Comparison of ENCODE assay signal across 1 mouse cellular context in genomic region chr2:34741390-34742159, GRCm38 (mm10).
TF ChIP-seq lines count a peak whose summit lies in the region.

No protein-coding gene starts in this region.

TF ChIP-seq in MEL, 35 proteins besides CTCF, POLR2A, EP300 and RAD21 (continued from another document):
- TF ChIP-seq UBTF (IDR thresholded peaks at IDR 0.05; ENCODE audit: borderline replicate concordance, insufficient read depth, low read depth, low read length) (no peak), SMC3 (IDR thresholded peaks at IDR 0.05; ENCODE audit: low read depth, low read length) (no peak), E2F4 (IDR thresholded peaks at IDR 0.05; ENCODE audit: borderline replicate concordance, low read depth, low read length) (no peak), MXI1 (IDR thresholded peaks at IDR 0.05; ENCODE audit: low read depth, low read length) (no peak), CHD1 (IDR thresholded peaks at IDR 0.05; ENCODE audit: low read depth, low read length) (0 out of 2 replicates have a peak, but pooled peaks have one; percentile 67), USF1 (IDR thresholded peaks at IDR 0.05; ENCODE audit: low read depth, low read length) (no peak), TCF12 (IDR thresholded peaks at IDR 0.05; ENCODE audit: low read depth, low read length) (peak; percentile 63; the same call in 1 of the 2 replicates), POLR2AphosphoS5 (IDR thresholded peaks at IDR 0.05; ENCODE audit: borderline replicate concordance, low read depth, low read length) (no peak), ETS1 (IDR thresholded peaks at IDR 0.05; ENCODE audit: low read depth, low read length) (peak; percentile 53), MAX (IDR thresholded peaks at IDR 0.05; ENCODE audit: low read length) (no peak), USF2 (IDR thresholded peaks at IDR 0.05; ENCODE audit: borderline replicate concordance in 1 of 2, insufficient read depth in 1 of 2, low read depth in 1 of 2, low read length in 2 of 2) (no peak), ELF1 (IDR thresholded peaks at IDR 0.05; ENCODE audit: low read depth, low read length) (no peak), POLR2AphosphoS2 (IDR thresholded peaks at IDR 0.05; ENCODE audit: low read length) (no peak), ZNF384 (IDR thresholded peaks at IDR 0.05; ENCODE audit: low read depth, low read length) (peak; percentile 86), BHLHE40 (IDR thresholded peaks at IDR 0.05; ENCODE audit: borderline replicate concordance, low read depth, low read length) (no peak), MYB (IDR thresholded peaks at IDR 0.05; ENCODE audit: low read depth, low read length) (no peak), HCFC1 (IDR thresholded peaks at IDR 0.05; ENCODE audit: low read depth, low read length) (no peak), MEF2A (IDR thresholded peaks at IDR 0.05; ENCODE audit: extremely low read depth, insufficient replicate concordance, low read depth, low read length, poor library complexity, severe bottlenecking) (no peak), GATA1 (IDR thresholded peaks at IDR 0.05; ENCODE audit: low read depth, low read length) (peak; percentile 57; the same call in 1 of the 2 replicates), ZKSCAN1 (IDR thresholded peaks at IDR 0.05; ENCODE audit: low read depth, low read length) (no peak), GABPA (IDR thresholded peaks at IDR 0.05; ENCODE audit: low read depth, low read length) (no peak), MYC (IDR thresholded peaks at IDR 0.05; ENCODE audit: low read depth, low read length) (peak; percentile 59), RCOR1 (IDR thresholded peaks at IDR 0.05; ENCODE audit: low read depth, low read length) (peak; percentile 54; the same call in 1 of the 2 replicates), JUND (IDR thresholded peaks at IDR 0.05; ENCODE audit: low read depth, low read length) (no peak), CHD2 (IDR thresholded peaks at IDR 0.05; ENCODE audit: low read length) (no peak), KAT2A (conservative IDR thresholded peaks at IDR 0.05; ENCODE audit: low read depth, low read length) (peak; percentile 29; the same call in 1 of the 2 replicates), SIN3A (IDR thresholded peaks at IDR 0.05; ENCODE audit: low read length) (peak; percentile 55; the same call in 1 of the 2 replicates), NRF1 (IDR thresholded peaks at IDR 0.05; ENCODE audit: insufficient read depth, low read depth, low read length, poor library complexity, severe bottlenecking) (0 out of 2 replicates have a peak, but pooled peaks have one; percentile 11)
